Mouse (Mus musculus) gastrocnemius, adult 18-20 months (tissue): Measurements from ENCODE around the gene Nprl2. TPM values are rescaled to one million over a fixed set of nuclear protein-coding genes. Genes with fewer than 3 reads are reported as not detected.

Experiments
- DNase-seq: peaks from one replicate; pipeline ENCODE4 v3.0.0; 2021; ENCODE audit warnings: low spot score
- long read RNA-seq, 2 experiments: library from polyadenylated mRNA; stranded (forward); transcript quantifications; one replicate each; pipeline ENCODE4 v2.0.0; 2021
- total RNA-seq, 2 experiments: library from RNA; stranded (reverse); gene quantifications; 2 replicates each; pipeline ENCODE4 v1.2.3; 2021

The Nprl2 gene
- 10 to 100 TPM; 10.7 to 13.7 TPM for total RNA-seq
- long read RNA-seq, experiment 1, transcript Nprl2-201 (11 exons, 1,441 nt) = major isoform, 19 of 23 reads
- long read RNA-seq, experiment 1, partial matches to known transcripts = 1 of 23 reads
- long read RNA-seq, experiment 1, other reads (novel, unspliced or antisense) = 3 of 23 reads
- long read RNA-seq, experiment 2, transcript Nprl2-201 (11 exons, 1,441 nt) = major isoform, 11 of 15 reads
- long read RNA-seq, experiment 2, partial matches to known transcripts = 1 of 15 reads
- long read RNA-seq, experiment 2, other reads (novel, unspliced or antisense) = 3 of 15 reads

GRCm38 (mm10) chr9:107541474-107542351 is at the start of gene Nprl2, which contains the start of gene Cyb561d2:
Gene Nprl2 (plus strand): TSS chr9:107542226.
Gene Cyb561d2 (minus strand): TSS chr9:107542193.
- peak; percentile 95 for DNase-seq

GRCm38 (mm10) chr9:107493511-107493910 is 48.5 kb upstream of the Nprl2 start:
- DNase-seq = no peak

- DNase-seq = no peak
Observed at GRCm38 (mm10) chr9:107494238-107494637, 47.8 kb upstream of the Nprl2 start.

GRCm38 (mm10) chr9:107496359-107496758 is 45.7 kb upstream of the Nprl2 start:
- no peak for DNase-seq

- DNase-seq = peak; percentile 25
Observed at GRCm38 (mm10) chr9:107500708-107501286, 41.2 kb upstream of the Nprl2 start.

GRCm38 (mm10) chr9:107502131-107502846 is 39.7 kb upstream of the Nprl2 start:
- no peak for DNase-seq

GRCm38 (mm10) chr9:107504662-107505537 is 37.1 kb upstream of the Nprl2 start:
- DNase-seq = no peak

GRCm38 (mm10) chr9:107508266-107508665 is 33.8 kb upstream of the Nprl2 start:
- no peak for DNase-seq

GRCm38 (mm10) chr9:107510384-107511100 is 31.5 kb upstream of the Nprl2 start:
- no peak for DNase-seq

GRCm38 (mm10) chr9:107511436-107511835 is 30.6 kb upstream of the Nprl2 start:
- DNase-seq = no peak

- no peak for DNase-seq
Observed at GRCm38 (mm10) chr9:107512326-107512725, 29.7 kb upstream of the Nprl2 start.

GRCm38 (mm10) chr9:107514303-107514955 is 27.6 kb upstream of the Nprl2 start:
- peak; percentile 80 for DNase-seq

GRCm38 (mm10) chr9:107520331-107520730 is 21.7 kb upstream of the Nprl2 start:
- no peak for DNase-seq

GRCm38 (mm10) chr9:107521190-107521589 is 20.8 kb upstream of the Nprl2 start:
- no peak for DNase-seq

GRCm38 (mm10) chr9:107521711-107522399 is 20.2 kb upstream of the Nprl2 start:
- no peak for DNase-seq

GRCm38 (mm10) chr9:107522400-107522711 is 19.7 kb upstream of the Nprl2 start:
- no peak for DNase-seq

- peak; percentile 74 for DNase-seq
Observed at GRCm38 (mm10) chr9:107526198-107527026, 15.6 kb upstream of the Nprl2 start.
